Mouse (Mus musculus): ENCODE results near the gene Dph2. TPM values are rescaled to one million over a fixed set of nuclear protein-coding genes. Genes with fewer than 3 reads are reported as not detected.

The Dph2 gene
- polyA plus RNA-seq, 1 experiment from 2014 or later, result 23.6 TPM

DNA sequence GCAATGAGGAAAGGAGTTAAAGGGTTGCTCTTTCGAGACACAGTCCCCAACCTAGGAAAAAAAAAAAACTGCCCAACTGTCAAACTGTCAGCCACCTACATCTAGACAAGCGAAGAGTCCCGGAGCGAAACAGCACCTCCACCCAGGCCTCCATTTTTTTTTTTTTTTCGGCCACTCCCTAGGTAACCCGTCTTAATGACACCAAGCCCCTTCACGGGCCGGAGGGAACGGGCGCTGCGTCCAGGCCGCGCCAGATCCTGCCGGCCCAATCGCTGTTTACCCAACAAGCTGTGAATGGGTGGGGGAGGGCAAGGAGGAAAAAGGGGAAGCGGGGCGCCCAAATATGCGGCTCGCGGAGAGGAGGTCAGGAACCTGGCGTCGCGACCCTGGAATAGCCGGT, 5.2 kb downstream of the Dph2 start:
- Histone ChIP-seq H3K36me3 (peaks cover 18% of the 10 kb centered on the region), H3K9ac (peak overlapping the region; percentile 93), H3K4me1 (replicated peaks) (peaks cover 53% of the 10 kb centered on the region), H3K9me3 (no peaks in the 10 kb centered on the region), H3K27me3 (no peaks in the 10 kb centered on the region), H3K27ac (replicated peaks) (peak overlapping the region; percentile 64), H3K4me3 (peak overlapping the region; percentile 98), H3K4me2 (peak overlapping the region; percentile 83)
- ATAC-seq (ENCODE audit: low FRiP score, low read depth), result no peak
- 2% methylated on average over 24 of the region's 24 CpGs for WGBS

DNA sequence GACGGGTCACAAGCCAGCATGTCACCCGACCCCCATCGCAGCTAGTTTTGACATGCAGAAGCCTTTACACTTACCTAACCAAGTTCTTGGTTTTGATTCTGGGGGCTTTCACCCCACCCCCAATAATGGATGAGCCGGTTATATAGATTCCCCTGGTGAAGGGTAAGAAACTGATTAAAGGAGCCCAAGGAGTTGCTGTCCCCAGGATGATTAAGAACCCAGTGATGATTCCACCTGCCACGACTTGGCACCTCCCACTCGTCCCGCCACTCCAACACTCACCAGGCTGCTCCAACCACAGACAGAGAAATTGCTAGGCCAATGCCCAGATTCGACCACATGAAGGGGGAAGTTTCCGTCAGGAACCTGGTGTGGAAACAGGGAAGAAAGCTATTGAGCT, 5.8 kb downstream of the Dph2 start:
- peaks cover 55% of the 10 kb centered on the region for H3K4me1 ChIP-seq (replicated peaks)
- H3K9ac ChIP-seq, result peak overlapping the region; percentile 93; the same call in 1 of the 2 replicates
- no peaks in the 10 kb centered on the region for H3K27me3 ChIP-seq
- no peak overlapping the region for H3K27ac ChIP-seq (replicated peaks)
- peaks cover 21% of the 10 kb centered on the region for H3K36me3 ChIP-seq
- H3K4me3 ChIP-seq, result peak overlapping the region; percentile 98
- peak overlapping the region; percentile 83 for H3K4me2 ChIP-seq
- no peaks in the 10 kb centered on the region for H3K9me3 ChIP-seq
- no peak for ATAC-seq (ENCODE audit: low FRiP score, low read depth)
- 87% methylated on average over 9 of the region's 9 CpGs for WGBS

DNA sequence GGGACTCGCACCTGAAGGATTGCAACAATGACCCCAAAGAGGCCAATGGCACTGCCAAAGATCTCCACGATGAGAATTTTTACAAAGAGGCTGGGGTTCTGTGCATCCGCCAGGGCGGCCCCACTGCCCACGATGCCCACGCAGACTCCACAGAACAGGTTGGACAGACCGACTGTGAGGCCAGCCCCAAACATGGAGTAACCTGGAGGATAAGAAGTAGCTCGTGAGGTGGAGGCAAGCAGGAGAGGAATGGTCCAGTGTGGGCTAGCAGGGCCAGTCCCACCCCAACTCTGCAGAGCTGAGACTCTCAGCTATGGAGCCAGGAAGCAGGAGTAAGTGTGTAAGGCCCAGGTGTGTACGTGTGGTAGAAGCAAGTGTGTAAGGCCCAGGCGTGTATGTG, 6.7 kb downstream of the Dph2 start:
- Histone ChIP-seq H3K27ac (replicated peaks) (no peak overlapping the region), H3K27me3 (no peaks in the 10 kb centered on the region), H3K9me3 (no peaks in the 10 kb centered on the region), H3K4me2 (no peak overlapping the region), H3K36me3 (peaks cover 22% of the 10 kb centered on the region), H3K9ac (no peak overlapping the region), H3K4me3 (no peak overlapping the region; the same call in 1 of the 2 replicates), H3K4me1 (replicated peaks) (peaks cover 59% of the 10 kb centered on the region)
- WGBS, result 95% methylated on average over 10 of the region's 10 CpGs
- no peak for ATAC-seq (ENCODE audit: low FRiP score, low read depth)

DNA sequence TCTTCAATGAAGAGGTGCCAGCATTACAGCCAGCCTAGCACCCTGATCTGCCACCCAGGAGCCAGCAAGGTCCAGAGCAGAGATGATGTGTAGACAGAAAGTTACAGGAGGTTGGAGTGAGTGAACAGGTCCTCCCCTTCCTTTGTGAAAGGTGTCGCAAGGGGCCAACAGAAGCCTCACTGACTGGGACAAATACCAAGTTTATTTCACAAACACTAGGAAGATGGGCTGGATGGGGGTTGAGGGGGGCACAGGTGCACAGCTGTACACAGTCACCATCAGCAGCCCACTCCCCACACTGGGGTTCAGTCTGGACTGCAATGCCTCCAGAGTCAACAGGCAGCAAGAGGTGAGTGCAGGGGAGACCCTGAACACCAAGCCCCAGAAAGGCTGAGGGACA, 7.7 kb downstream of the Dph2 start:
- peak overlapping the region; percentile 94 for H3K9ac ChIP-seq
- H3K27ac ChIP-seq (replicated peaks), result 0 out of 2 replicates have a peak overlapping the region, but pooled peaks have one; percentile 89
- no peaks in the 10 kb centered on the region for H3K27me3 ChIP-seq
- no peaks in the 10 kb centered on the region for H3K9me3 ChIP-seq
- 95% methylated on average over 1 of the region's 1 CpGs for WGBS
- H3K4me1 ChIP-seq (replicated peaks), result peaks cover 66% of the 10 kb centered on the region
- no peak for ATAC-seq (ENCODE audit: low FRiP score, low read depth)
- H3K4me2 ChIP-seq, result peak overlapping the region; percentile 94
- H3K4me3 ChIP-seq, result peak overlapping the region; percentile 81
- peaks cover 21% of the 10 kb centered on the region for H3K36me3 ChIP-seq

DNA sequence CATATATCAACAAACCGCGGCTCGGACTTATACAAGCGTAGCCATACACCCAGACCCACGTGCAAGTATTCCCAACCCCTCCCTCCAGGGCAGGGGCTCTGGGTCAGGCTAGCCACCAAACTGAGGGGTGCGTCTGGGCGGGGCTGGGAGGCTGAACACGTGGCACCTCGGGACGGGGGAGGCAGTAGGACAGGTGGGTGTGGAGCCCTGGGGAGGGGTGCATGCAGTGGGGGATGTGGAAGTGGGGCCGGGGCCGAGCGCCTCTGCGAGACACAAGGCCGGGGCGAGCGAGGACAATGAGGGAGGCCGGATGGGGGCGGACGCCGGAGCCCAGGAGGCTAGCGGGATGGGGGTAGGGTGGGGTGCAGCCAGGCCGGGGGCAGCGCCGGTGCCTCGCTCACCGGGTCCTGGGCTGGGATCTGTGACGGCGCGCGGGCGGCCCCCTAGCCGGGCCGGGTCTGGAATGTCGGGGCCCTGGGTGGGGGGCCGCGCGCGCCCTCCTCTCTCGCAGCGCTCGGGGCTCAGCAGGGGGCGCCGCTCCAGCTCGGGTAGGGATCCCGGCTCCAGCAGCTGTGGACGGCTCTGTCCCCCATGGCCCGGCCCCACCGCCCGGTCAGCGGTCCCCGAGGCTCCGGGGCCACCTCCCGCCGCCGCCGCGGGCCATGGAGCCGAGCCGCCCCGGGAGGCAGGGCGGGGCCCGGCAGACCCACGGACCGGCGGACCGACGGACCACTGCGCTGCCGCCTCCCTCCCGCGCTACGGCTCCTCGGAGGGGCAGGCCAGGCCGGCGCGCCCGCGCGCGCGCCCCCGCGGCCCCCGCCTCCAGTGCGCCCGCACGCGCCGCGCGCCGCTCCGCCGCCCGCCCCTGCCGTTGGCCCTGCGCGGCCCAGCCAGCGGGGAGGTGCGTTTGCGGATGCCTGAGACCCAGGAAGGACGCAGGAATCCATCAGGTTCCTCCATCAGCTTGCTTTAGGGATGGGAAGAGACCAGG, 8.8 kb downstream of the Dph2 start, which contains the start of gene B4galt2:
Gene B4galt2, minus strand, starts transcription at position 787 of the 991 bp plus-strand sequence.
- Histone ChIP-seq H3K9me3 (no peaks in the 10 kb centered on the region), H3K27ac (replicated peaks) (peak within 1 kb of the TSS; percentile 89), H3K9ac (peak within 1 kb of the TSS; percentile 94), H3K4me2 (peak within 1 kb of the TSS; percentile 94), H3K27me3 (no peaks in the 10 kb centered on the region), H3K4me3 (peak within 1 kb of the TSS; percentile 81), H3K36me3 (peaks cover 18% of the 10 kb centered on the region), H3K4me1 (replicated peaks) (peaks cover 66% of the 10 kb centered on the region)
- 2% methylated on average over 77 of the region's 103 CpGs for WGBS
- peak; percentile 47 for ATAC-seq (ENCODE audit: low FRiP score, low read depth)

DNA sequence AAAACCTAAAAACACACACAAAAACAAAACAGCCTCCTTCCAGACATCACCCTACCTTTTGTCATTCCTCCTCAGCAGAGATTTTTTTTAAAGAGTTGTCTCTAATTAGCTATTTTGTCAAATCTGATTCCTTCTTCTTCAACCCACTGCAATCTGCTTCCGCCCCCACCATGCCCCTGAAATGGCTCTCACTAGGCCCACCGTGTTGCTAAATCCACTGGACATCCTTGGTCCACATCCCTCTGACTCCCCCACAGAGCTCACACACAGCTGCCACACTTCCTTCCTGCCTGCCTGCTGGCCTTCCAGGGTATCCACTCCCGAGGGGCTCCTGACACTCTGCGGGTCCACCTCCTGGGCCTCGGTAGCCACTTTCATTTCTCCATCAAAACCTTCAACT, 13.1 kb downstream of the Dph2 start:
- no peak overlapping the region for H3K4me2 ChIP-seq
- WGBS, result 76% methylated on average over 5 of the region's 5 CpGs
- H3K9me3 ChIP-seq, result no peaks in the 10 kb centered on the region
- no peak overlapping the region for H3K4me3 ChIP-seq
- H3K36me3 ChIP-seq, result peaks cover 32% of the 10 kb centered on the region
- peaks cover 36% of the 10 kb centered on the region for H3K4me1 ChIP-seq (replicated peaks)
- no peaks in the 10 kb centered on the region for H3K27me3 ChIP-seq
- H3K27ac ChIP-seq (replicated peaks), result no peak overlapping the region
- ATAC-seq (ENCODE audit: low FRiP score, low read depth), result no peak
- no peak overlapping the region for H3K9ac ChIP-seq

DNA sequence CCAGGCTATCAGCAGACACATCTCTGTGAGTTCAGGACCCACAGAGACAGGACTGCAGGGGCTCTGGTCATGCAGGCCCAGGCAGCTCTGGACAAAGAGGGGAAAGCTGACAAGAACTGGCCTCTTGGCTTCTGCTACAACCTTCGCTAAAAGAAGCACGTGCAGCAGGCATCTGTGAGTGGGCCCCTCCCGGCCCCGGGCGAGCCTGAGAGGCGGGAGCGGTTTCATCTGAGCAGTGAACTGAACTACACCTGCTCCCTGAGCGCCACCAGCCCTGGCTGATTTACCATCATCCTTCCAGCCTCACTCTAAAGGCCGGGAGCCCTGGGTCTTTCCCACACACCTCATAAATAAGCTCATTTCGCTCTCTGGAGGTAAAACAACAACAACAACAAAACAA, 13.5 kb downstream of the Dph2 start:
- WGBS, result 54% methylated on average over 10 of the region's 10 CpGs
- Histone ChIP-seq H3K4me1 (replicated peaks) (peaks cover 33% of the 10 kb centered on the region), H3K9ac (no peak overlapping the region), H3K4me2 (no peak overlapping the region), H3K4me3 (no peak overlapping the region), H3K36me3 (peaks cover 36% of the 10 kb centered on the region), H3K27me3 (no peaks in the 10 kb centered on the region), H3K27ac (replicated peaks) (no peak overlapping the region), H3K9me3 (no peaks in the 10 kb centered on the region)
- ATAC-seq (ENCODE audit: low FRiP score, low read depth), result no peak

DNA sequence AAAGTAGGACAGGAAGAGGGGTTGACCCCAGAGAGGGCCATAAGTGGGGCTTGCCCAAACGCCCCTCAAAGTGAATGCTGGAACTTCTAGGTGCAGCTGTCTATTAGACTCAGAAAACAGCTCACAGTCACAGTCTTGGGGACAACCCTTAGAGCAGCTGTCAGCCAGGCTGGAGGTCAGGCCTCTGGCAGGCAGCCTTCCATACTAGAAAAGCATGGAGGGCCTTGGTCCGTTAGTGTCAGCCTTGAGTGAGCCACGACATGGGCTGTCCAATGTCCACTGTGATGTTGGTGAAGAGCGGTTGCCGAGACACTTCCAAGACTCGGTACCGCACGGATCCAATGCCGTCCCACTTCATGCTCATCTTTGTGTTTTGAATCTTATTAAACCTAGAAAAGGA, 18.2 kb downstream of the Dph2 start:
- Histone ChIP-seq H3K4me3 (no peak overlapping the region), H3K36me3 (peaks cover 34% of the 10 kb centered on the region), H3K9me3 (no peaks in the 10 kb centered on the region), H3K4me2 (no peak overlapping the region), H3K27me3 (no peaks in the 10 kb centered on the region), H3K4me1 (replicated peaks) (peaks cover 15% of the 10 kb centered on the region), H3K9ac (no peak overlapping the region), H3K27ac (replicated peaks) (no peak overlapping the region)
- WGBS, result 91% methylated on average over 9 of the region's 9 CpGs
- no peak for ATAC-seq (ENCODE audit: low FRiP score, low read depth)

DNA sequence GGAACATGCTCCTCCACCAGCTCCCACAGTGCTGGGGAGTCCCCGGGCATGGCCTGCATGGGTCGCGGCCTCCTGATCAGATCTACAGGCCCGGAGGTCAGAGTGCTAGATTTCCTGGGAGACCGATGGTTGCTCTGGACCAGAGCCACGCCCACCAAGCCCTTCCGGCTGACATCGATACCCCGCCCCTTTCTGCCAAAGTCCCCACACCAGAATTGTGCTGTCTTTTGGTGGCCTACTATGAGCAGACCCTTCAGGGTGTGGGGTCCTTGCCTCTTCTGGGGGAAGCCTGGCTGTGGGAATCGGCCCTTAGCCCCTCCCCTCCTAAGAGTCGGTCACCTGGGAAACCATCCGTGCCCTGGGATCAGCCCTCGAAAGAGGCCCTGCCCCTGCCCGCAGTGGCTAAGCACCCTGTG, 19.4 kb downstream of the Dph2 start, which contains the start of gene Ccdc24:
Gene Ccdc24, minus strand, starts transcription at position 87 of the 416 bp plus-strand sequence.
- Histone ChIP-seq H3K4me1 (replicated peaks) (peaks cover 15% of the 10 kb centered on the region; the same call in 1 of the 2 replicates), H3K36me3 (peaks cover 33% of the 10 kb centered on the region), H3K4me2 (peak within 1 kb of the TSS; percentile 36), H3K27me3 (no peaks in the 10 kb centered on the region), H3K4me3 (no peak within 1 kb of the TSS), H3K9me3 (no peaks in the 10 kb centered on the region), H3K27ac (replicated peaks) (no peak within 1 kb of the TSS), H3K9ac (no peak within 1 kb of the TSS)
- WGBS, result 5% methylated on average over 14 of the region's 14 CpGs
- ATAC-seq (ENCODE audit: low FRiP score, low read depth), result no peak

DNA sequence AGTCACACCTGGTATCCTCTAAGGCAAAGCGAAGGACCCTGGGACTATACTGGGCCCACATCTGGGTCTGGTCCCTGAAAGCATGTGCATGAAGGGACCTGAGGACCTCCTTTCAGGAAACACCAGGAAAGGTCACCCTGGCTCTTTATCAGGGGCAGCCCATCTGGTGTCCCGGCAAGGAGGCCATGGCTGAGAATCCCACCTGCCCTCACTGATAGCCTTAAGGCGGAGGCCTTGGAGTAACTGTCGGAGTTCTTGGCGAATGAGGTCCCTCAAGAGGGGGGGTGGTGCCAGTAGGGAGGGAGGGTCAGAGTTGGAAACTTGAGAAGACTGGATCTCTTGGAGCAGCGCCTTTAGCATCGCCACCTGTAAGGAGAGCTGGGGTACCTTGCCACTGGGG, 20.0 kb downstream of the Dph2 start:
- H3K9me3 ChIP-seq, result no peaks in the 10 kb centered on the region
- H3K9ac ChIP-seq, result no peak overlapping the region
- no peak overlapping the region for H3K27ac ChIP-seq (replicated peaks)
- H3K36me3 ChIP-seq, result peaks cover 27% of the 10 kb centered on the region
- H3K4me3 ChIP-seq, result no peak overlapping the region
- no peak overlapping the region for H3K4me2 ChIP-seq
- no peaks in the 10 kb centered on the region for H3K27me3 ChIP-seq
- peaks cover 15% of the 10 kb centered on the region; the same call in 1 of the 2 replicates for H3K4me1 ChIP-seq (replicated peaks)
- 70% methylated on average over 7 of the region's 7 CpGs for WGBS
- ATAC-seq (ENCODE audit: low FRiP score, low read depth), result no peak

DNA sequence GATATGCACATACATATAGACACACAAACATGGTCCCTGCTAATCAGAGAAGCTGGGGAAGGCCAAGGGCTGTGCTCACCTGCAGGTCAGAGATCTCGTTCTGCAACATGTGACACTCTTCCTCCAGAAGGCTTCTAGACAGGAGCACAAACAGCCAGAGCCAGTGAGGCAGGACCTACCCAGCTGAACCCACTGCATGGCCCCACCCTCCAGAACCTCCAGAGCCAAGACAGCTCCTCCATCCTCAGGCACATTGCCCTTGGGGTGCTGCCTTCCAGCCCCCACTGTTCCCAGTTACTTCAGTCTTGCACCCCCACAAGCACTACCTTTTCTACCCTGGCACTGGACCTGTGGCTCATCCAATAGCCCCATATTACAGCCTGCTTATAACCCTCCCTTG, 21.4 kb downstream of the Dph2 start:
- Histone ChIP-seq H3K36me3 (peaks cover 14% of the 10 kb centered on the region; the same call in 1 of the 2 replicates), H3K4me3 (no peak overlapping the region), H3K4me2 (no peak overlapping the region), H3K27me3 (no peaks in the 10 kb centered on the region), H3K4me1 (replicated peaks) (peaks cover 21% of the 10 kb centered on the region; the same call in 1 of the 2 replicates), H3K9me3 (no peaks in the 10 kb centered on the region), H3K27ac (replicated peaks) (no peak overlapping the region), H3K9ac (no peak overlapping the region)
- no peak for ATAC-seq (ENCODE audit: low FRiP score, low read depth)
- 63% methylated on average over 1 of the region's 1 CpGs for WGBS

DNA sequence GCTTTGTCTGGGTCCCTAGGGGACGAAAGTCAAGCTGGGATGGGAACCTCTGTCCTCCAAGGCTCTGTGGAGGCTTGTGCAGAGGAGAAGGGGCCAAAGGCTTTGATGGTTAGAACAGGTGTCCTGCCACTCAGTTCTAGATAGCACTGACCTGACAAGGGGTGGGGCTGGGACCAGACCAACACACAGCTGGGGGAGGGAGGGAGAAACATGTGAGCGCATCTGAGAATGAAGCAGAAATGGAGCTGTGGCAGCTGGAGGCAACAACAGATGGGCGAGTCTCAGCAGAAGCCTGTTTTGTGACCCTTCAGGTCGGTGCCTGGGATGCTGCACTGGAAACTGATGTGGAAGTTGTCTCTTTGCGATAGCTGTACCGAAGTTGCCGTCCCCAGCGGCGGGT, 22.5 kb downstream of the Dph2 start:
- WGBS, result 65% methylated on average over 9 of the region's 9 CpGs
- no peak for ATAC-seq (ENCODE audit: low FRiP score, low read depth)
- no peaks in the 10 kb centered on the region for H3K9me3 ChIP-seq

More for the DNA sequence above, 22.5 kb downstream of the Dph2 start:
- H3K27me3 ChIP-seq, result no peaks in the 10 kb centered on the region
- H3K4me3 ChIP-seq, result no peak overlapping the region
- H3K9ac ChIP-seq, result no peak overlapping the region
- no peak overlapping the region for H3K27ac ChIP-seq (replicated peaks)
- H3K4me1 ChIP-seq (replicated peaks), result peaks cover 21% of the 10 kb centered on the region; the same call in 1 of the 2 replicates
- H3K4me2 ChIP-seq, result no peak overlapping the region
- peaks cover 9% of the 10 kb centered on the region; the same call in 1 of the 2 replicates for H3K36me3 ChIP-seq

All from hindbrain, embryonic 15.5 days (tissue).